Mouse (Mus musculus) macrophage (primary cell): ENCODE results near the gene Tmsb15l. TPM values are rescaled to one million over a fixed set of nuclear protein-coding genes. Genes with fewer than 3 reads are reported as not detected.
"Not testable (repeated sequence)": the region's sequence is repeated elsewhere in the genome, so short reads cannot be mapped to it uniquely, and the experiment has no call there.

ENCODE experiments used
- H3K27ac ChIP-seq: fragments of 350-480 bp; formaldehyde crosslinking; 2 replicates; pipeline ENCODE4 v1.9.0; 2021
- H3K36me3 ChIP-seq: fragments of 350-480 bp; formaldehyde crosslinking; 2 replicates; pipeline ENCODE4 v1.9.0; 2021; ENCODE audit errors: inconsistent target
- H3K4me3 ChIP-seq: fragments of 350-480 bp; formaldehyde crosslinking; 2 replicates; pipeline ENCODE4 v1.9.0; 2021; ENCODE audit errors: inconsistent target
- H3K79me2 ChIP-seq: fragments of 350-480 bp; formaldehyde crosslinking; 2 replicates; pipeline ENCODE4 v1.9.0; 2021; ENCODE audit errors: inconsistent target
- WGBS: methylation state at CpG from one replicate; pipeline ENCODE4 v1.1.7; 2026; ENCODE audit warnings: inconsistent platforms; ENCODE audit not compliant: missing documents; 5-methylcytosine and 5-hydroxymethylcytosine counted together
- polyA plus RNA-seq: library from polyadenylated mRNA; stranded (reverse); fragments of 250-400 nt; gene quantifications from 3 replicates; pipeline ENCODE4 v1.2.4, GENCODE M21; 2018; ENCODE audit warnings: inconsistent platforms
- total RNA-seq, 78 experiments: library from RNA; depleted of rRNA; stranded (reverse); fragments of 250-400 nt; gene quantifications; 1 replicate in 9 of 78; 2 replicates in 24 of 78; 3 replicates in 43 of 78; 4 replicates in 2 of 78; pipeline ENCODE4 v1.2.4; 2018; ENCODE audit warnings: inconsistent platforms in 56 of 78

The Tmsb15l gene
- total RNA-seq (2018; cell fraction: chromatin; rRNA removed), result not detected
- total RNA-seq (2018; cell fraction: cytosol; rRNA removed), result under 1 TPM in 10 of 26 experiments, not detected in 16; 0.10 to 0.45 (median 0.22) TPM
- total RNA-seq (2018; cell fraction: nucleus; rRNA removed), result not detected
- 0.33 to 0.49 TPM (median 0.36 TPM) in 3 replicates for polyA plus RNA-seq

DNA sequence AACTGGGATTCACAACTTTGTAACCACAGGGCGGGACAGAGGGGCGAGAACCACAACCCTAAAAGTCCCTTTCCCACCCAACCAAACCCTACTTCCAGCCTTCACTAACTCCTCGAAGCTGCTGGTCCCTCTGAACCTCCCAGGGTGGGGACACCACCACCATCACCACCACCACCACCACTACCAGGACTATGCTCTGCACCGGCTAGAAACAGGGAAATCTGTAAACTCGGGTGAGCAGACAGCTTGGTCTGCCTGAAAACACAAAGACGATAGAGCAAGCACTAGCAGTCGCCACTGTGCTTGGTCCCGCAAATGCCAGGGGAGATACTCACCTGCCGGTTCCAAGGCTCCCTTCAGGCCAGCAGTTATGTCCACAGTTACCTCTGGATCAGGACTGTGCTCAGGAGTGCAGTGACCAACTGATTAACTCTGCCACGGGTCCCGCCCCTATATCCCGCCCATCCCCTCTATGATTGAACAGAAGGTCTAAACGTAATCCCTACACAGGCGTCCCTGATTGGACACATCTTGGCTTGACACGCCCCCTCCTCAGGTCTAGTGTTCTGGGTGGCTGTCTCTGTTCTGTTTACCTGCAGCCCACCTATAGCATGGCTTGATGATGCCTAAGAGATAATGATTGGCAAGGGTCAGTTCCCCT is at the start of gene Tmsb15l, which contains the start of gene Tmsb15b1:
Gene Tmsb15l (minus strand): TSS at position 446 of the 661 bp plus-strand sequence.
Gene Tmsb15b1 (minus strand): TSS at position 451 of the 661 bp plus-strand sequence.
- H3K4me3 ChIP-seq, result no peak within 1 kb of the TSS
- no peaks in the 10 kb centered on the region for H3K79me2 ChIP-seq
- H3K36me3 ChIP-seq, result no peaks in the 10 kb centered on the region
- 30% methylated on average over 12 of the region's 15 CpGs for WGBS
- no peak within 1 kb of the TSS for H3K27ac ChIP-seq

DNA sequence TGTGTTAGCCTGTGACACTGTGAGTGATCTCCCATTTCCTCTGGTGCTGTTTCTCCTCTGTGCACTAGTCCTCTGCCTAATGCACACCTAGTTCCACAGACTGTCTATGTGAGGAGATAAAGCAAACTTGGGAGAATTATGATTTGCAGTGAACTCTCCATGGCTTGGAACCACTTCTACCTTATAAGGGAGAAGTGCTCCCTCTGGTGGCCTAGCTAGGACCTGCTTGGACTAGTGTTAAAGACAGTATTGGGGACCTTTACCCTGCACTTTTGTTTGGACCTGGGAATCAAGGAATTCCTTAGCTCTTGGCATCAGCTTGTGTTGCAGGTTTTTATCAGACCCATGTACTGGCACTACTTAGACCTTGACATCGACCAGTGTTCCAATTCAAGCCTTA is 42.6 kb upstream of the Tmsb15l start:
- 9% methylated on average over 1 of the region's 1 CpGs for WGBS
- H3K36me3 ChIP-seq, result no peaks in the 10 kb centered on the region

DNA sequence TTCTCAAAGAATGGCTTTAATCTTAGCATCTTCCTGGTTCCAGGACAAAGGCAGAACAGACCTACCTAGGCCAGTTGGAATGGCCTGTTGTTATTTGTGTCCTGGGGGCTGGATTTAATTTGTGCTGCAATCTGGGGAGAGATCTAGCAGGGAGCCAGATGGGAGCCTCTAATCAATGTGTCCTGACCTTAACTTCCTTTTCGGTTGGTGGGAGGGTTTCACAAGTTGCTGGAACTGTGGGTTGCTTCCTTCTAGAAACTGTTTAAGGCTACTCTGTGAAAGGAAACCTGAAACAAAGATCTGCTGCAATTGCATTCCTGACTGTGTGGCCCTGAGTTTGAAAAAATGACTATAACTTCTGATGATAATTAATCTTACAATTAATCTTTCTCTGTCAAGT is 41.0 kb upstream of the Tmsb15l start:
- Histone ChIP-seq H3K27ac (no peak overlapping the region), H3K79me2 (no peaks in the 10 kb centered on the region), H3K36me3 (no peaks in the 10 kb centered on the region), H3K4me3 (no peak overlapping the region)
- 20% methylated on average over 1 of the region's 1 CpGs for WGBS

More for the DNA sequence above, 42.6 kb upstream of the Tmsb15l start:
- H3K79me2 ChIP-seq, result no peaks in the 10 kb centered on the region
- H3K27ac ChIP-seq, result no peak overlapping the region
- no peak overlapping the region for H3K4me3 ChIP-seq

DNA sequence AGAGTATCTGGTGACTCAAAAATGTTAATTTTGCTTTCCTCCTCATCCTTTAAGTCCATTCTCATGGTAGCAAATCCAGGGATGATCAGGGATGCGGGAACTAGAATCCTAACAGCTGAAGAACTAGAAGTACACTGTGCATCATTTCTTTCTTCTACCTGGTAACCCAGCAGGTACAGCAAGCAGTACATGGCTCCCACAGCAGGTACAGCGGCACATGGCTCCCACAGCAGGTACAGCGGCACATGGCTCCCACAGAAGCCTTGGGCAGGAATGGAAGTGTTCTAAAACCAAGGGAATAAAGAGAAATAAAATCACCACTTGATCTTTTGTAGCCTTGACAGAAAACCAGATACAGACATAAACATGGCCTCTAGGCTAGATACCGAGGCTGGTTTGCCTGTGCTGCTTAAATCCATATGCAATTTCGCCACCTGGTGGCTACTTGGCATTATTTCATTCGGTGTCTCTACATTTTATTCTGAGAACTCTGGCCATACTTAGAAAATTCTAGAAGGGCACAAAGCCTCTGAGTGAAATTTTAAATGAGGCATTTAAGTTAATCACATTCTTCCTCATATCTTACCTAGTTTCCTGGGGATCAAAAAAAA is 38.5 kb upstream of the Tmsb15l start:
- Histone ChIP-seq H3K36me3 (no peaks in the 10 kb centered on the region), H3K79me2 (no peaks in the 10 kb centered on the region), H3K4me3 (no peak overlapping the region), H3K27ac (no peak overlapping the region)
- 49% methylated on average over 5 of the region's 6 CpGs for WGBS

DNA sequence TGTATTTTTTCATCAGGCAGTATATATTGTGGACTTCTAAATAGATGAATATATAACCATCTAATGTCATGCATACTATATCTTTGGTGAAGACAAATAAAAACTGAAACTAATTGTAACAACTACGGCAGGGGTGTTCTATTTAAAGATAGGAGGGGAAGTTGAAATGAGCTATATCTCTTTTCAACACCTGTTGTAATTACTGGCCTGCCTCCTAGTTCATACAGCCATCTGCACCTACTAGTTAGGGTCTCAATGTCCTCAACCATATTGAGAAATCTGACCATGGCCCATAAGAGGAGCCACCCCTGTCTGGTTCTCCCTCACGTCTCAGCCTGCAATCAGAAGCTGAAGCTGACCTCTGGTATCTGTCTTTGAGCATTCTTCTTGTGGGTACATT is 19.6 kb upstream of the Tmsb15l start:
- no peak overlapping the region for H3K27ac ChIP-seq
- no peaks in the 10 kb centered on the region for H3K36me3 ChIP-seq
- no peak overlapping the region for H3K4me3 ChIP-seq
- H3K79me2 ChIP-seq, result no peaks in the 10 kb centered on the region
- WGBS, result 58% methylated on average over 2 of the region's 2 CpGs

DNA sequence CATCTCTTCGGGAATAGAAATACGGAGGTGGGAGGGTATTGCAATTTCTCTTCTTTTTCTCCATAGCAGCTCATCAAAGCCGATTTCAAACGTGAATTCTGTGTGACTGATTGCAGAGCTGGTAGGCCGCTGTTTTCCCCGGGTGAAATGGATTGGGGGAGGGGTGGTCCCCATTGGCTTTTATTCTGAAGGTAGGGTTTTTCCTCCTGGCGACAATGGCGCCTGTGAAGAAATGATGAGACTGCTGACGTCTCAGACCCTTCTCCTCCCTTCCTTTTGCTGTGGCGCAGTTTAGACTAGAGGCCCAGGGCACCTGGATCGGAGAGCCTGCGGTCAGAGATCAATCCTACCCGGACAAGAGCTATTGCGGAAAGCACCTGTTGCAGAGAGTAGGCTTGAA is 17.0 kb upstream of the Tmsb15l start:
- Histone ChIP-seq H3K36me3 (no peaks in the 10 kb centered on the region), H3K79me2 (no peaks in the 10 kb centered on the region), H3K4me3 (no peak overlapping the region), H3K27ac (no peak overlapping the region)
- 67% methylated on average over 13 of the region's 14 CpGs for WGBS

DNA sequence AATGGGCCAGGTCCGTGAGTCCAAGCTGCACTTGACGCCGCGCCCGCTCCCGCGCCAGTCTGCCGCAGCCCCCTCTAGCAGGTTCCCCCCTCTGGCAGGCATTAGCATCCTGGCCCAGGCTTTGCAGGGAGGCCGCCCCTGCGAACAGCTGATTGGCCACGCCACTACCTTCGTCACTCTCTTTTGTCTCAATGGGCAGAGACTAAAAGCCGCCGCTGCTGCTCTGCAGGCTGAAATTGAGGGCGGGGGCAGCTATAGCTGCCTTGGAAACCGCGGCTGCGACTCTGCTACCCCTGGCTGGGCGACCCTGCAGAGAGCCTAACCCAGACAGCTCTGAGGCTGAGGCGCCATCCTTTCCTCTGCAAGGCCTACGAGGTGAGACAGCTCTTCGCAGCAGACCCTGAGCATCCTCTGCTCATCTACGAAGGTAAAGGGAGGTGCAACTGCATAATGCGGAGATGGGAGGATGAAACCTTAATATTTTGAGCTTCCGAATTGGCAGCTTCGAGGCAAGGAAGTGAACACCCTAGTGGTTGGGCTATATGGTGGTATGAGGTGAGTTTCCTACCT is 16.4 kb upstream of the Tmsb15l start, which contains the start of gene Zcchc18:
Gene Zcchc18 (plus strand): TSS at position 178 of the 570 bp plus-strand sequence.
- no peak within 1 kb of the TSS for H3K27ac ChIP-seq
- WGBS, result 20% methylated on average over 26 of the region's 26 CpGs

DNA sequence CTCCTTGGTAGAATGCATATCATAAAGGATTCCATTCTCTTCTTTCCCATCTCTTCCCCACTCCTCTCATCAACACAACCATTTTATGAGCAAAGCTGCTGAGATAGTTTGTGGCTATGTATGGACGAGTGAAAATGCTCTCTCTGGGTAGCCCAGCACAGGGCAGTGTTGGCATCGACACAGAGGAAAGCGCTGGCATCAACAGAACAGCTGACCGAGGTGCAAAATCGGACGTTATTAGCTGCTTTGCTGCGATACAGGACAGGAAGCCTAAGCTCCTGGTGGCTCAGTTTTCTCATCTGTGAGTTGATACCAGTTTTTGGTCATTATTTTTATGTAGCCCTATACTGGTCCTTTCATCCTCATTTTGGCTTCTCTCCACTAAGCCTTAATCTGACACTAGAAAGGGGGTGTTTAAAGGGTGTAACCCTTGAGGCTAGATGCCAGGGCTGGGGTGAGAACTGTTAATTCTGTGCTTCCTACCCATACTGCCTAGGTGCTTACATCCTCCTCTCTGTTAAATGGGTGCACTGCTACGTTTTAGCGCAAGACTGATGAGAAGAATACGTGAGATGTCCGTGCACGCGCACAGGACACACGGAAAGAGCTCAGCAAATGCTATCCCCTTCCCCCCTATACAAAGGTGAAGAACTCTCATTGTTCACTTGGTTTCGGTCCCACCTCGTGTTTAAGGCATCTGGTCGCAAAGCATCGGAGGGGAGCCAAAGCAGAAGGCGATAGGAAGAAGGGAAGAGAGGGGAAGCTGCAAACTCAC is 15.7 kb upstream of the Tmsb15l start:
- 22% methylated on average over 14 of the region's 19 CpGs for WGBS
- Histone ChIP-seq H3K36me3 (no peaks in the 10 kb centered on the region), H3K79me2 (no peaks in the 10 kb centered on the region), H3K27ac (no peak overlapping the region), H3K4me3 (no peak overlapping the region)

More for the DNA sequence above, 16.4 kb upstream of the Tmsb15l start, which contains the start of gene Zcchc18:
- H3K4me3 ChIP-seq, result no peak within 1 kb of the TSS
- H3K79me2 ChIP-seq, result no peaks in the 10 kb centered on the region
- no peaks in the 10 kb centered on the region for H3K36me3 ChIP-seq

DNA sequence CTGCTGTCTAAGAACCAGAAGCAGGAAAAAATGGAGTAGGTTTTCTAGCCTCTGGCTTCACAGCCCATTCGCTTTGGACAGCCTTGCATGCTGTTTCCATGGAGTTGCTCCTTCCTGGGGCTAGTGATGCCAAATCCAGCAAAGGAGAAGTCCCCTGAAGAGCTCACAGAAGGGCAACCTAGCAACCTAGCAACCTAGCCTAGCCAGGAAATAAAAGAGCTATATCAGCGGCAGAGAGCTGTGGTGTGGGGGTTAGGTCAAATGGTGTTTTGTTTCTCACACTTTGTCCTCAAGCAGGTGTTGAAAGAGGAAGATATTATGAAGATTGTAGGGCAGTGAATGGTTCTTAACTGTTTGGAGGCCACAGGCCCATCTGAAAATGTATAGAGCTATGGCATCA is 14.6 kb upstream of the Tmsb15l start:
- no peaks in the 10 kb centered on the region for H3K79me2 ChIP-seq
- no peak overlapping the region for H3K4me3 ChIP-seq
- no peaks in the 10 kb centered on the region for H3K36me3 ChIP-seq
- H3K27ac ChIP-seq, result no peak overlapping the region
- 65% methylated on average over 2 of the region's 2 CpGs for WGBS

DNA sequence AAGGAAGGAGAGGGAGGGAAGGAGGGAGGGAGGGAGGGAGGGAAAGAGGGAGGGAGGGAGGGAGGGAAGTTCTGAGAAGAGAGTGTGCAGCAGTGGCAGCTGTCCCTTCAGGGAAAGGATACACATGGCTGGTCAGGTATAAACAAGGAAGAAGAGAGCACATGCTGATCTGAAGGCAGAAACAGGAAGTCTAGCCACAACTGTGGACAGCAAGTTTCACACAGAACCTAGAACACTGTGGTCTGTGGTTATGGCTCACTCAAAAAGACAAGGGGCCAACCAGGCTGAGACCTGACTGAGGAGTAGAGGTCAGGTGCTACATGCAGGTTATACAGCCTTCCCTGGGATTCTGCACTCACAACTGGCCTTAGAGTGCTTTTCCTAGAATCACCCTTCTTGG is 9.4 kb upstream of the Tmsb15l start:
- H3K79me2 ChIP-seq, result no peaks in the 10 kb centered on the region
- no peak overlapping the region for H3K27ac ChIP-seq
- H3K36me3 ChIP-seq, result no peaks in the 10 kb centered on the region
- H3K4me3 ChIP-seq, result no peak overlapping the region

DNA sequence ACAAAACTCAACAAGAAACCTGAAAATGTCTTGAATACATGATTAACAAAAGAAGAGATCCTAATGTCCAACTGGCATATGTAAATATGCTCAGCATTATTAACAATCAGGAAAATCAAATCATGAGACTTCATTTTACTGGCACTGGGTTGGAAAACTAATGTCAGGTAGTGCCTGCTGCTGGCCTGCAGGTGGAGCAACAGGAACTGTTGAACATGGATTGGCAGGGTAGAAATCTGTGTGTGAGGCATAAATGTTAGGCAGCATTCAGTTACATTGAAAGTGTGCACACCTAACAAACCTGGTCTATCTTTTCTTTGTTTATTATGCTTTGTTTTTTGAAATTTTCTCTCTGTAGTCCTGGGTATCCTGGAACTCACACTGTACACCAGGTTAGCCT is 1.9 kb upstream of the Tmsb15l start:
- no peak overlapping the region for H3K4me3 ChIP-seq
- no peaks in the 10 kb centered on the region for H3K36me3 ChIP-seq
- H3K79me2 ChIP-seq, result no peaks in the 10 kb centered on the region
- H3K27ac ChIP-seq, result no peak overlapping the region

DNA sequence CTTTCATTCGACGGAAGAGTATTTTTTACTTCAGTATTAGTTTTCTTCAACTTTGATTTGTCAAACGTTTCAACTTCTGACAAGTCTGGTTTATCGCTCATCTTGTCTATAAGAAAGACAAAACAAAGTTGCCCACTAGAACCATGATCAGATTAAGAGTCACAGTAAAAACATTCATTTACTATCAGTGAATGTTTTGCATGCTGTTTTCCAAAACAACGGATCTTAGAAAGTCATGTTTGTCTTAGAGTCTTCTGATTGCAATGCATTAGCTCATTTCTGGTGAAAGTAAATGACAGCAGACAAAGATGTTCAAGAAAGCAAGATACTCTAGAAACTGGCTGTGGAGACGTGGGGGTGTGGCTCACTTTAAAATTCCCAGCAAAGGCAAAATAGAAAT is 1.3 kb downstream of the Tmsb15l start, which contains the start of gene Tmsb15b2:
Gene Tmsb15b2 (minus strand): TSS at position 101 of the 400 bp plus-strand sequence.
- not testable (repeated sequence) for H3K36me3 ChIP-seq, H3K4me3 ChIP-seq, H3K27ac ChIP-seq, H3K79me2 ChIP-seq
- WGBS, result 92% methylated on average over 6 of the region's 6 CpGs

DNA sequence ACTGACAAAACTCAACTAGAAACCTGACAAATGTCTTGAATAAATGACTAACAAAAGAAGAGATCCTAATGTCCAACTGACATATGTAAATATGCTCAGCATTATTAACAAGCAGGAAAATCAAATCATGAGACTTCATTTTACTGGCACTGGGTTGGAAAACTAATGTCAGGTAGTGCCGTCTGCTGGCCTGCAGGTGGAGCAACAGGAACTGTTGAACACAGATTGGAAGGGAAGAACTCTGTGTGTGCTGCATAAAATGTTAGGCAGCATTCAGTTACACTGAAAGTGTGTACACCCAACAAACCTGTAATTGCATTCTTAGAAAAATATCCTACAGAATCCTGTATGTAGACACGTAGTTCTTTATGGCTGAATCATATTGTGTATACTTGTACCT is 17.0 kb downstream of the Tmsb15l start:
- 28% methylated on average over 2 of the region's 2 CpGs for WGBS
- Histone ChIP-seq H3K36me3 (no peaks in the 10 kb centered on the region), H3K27ac (no peak overlapping the region)

DNA sequence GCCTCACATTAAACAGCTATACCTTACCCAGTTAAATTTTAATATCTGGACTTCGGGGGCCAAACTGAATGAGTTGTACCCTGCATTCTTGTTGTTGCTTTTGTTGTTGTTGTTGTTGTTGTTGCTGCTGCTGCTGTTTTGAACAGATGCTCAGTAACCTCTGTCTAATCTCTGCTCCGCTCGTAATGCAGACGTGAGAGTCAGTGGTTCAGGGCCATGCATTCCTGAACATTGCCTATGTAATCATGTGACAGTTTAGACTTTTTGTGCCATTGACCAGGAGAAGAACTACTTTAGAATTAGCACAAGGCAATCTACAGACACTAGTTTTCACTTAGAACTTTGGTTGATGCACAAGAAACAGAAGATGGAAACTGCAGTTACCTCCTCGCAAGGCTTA is 18.4 kb downstream of the Tmsb15l start:
- not testable (repeated sequence) for H3K79me2 ChIP-seq, H3K27ac ChIP-seq, H3K4me3 ChIP-seq, H3K36me3 ChIP-seq
- WGBS, result 80% methylated on average over 3 of the region's 5 CpGs

More for the DNA sequence above, 17.0 kb downstream of the Tmsb15l start:
- Histone ChIP-seq H3K4me3 (no peak overlapping the region), H3K79me2 (no peaks in the 10 kb centered on the region)
